Mouse (Mus musculus): ENCODE measurements at regions not wholly inside any gene's neighbourhood (a gene's known extent, or its start where the extent isn't known, plus 50 kb on each side); places are given as distances from the start of the nearest gene placed in this dataset.

DNA sequence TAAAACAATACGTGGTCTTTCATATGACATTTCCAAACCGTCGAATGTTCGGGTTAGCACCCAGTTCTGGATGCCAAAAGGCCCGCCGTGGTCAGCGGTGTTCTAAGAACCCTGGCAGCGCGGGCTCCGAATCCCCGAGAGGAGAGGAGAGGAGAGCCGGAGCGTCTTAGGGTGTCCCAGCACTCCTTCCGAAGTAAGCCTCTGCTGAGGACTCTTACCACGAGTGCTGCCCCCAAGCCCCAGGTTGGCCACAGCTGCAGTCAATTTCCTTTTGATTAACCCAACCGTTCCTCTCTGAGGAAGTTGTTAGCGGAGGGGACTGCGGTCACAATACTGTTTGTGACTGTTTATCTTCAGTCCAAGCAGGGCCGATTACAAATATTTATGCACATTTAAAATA, 190.1 kb downstream of the Tfap2c start:
- no peak overlapping the region for H3ac ChIP-seq (ENCODE audit: control insufficient read depth, insufficient read length, low read depth)
- no peak overlapping the region for H3K4me3 ChIP-seq (ENCODE audit: insufficient read depth, poor library complexity, severe bottlenecking)
- peaks cover 4% of the 10 kb centered on the region for H3K27me3 ChIP-seq (ENCODE audit: control insufficient read depth, insufficient read depth, insufficient read length)
- H3K79me3 ChIP-seq (ENCODE audit: low read depth) = no peaks in the 10 kb centered on the region
- TF ChIP-seq CTCF (IDR thresholded peaks at IDR 0.05; ENCODE audit: control insufficient read depth, insufficient read depth, insufficient read length) (no peak), MYOG (IDR thresholded peaks at IDR 0.05; ENCODE audit: control insufficient read depth, extremely low read depth, insufficient read length) (no peak), USF1 (IDR thresholded peaks at IDR 0.05; ENCODE audit: low read depth) (no peak)
- H3K36me3 ChIP-seq (ENCODE audit: control insufficient read depth, insufficient read depth) = no peaks in the 10 kb centered on the region
- no peaks in the 10 kb centered on the region for H3K79me2 ChIP-seq (ENCODE audit: control insufficient read depth, insufficient read depth)

DNA sequence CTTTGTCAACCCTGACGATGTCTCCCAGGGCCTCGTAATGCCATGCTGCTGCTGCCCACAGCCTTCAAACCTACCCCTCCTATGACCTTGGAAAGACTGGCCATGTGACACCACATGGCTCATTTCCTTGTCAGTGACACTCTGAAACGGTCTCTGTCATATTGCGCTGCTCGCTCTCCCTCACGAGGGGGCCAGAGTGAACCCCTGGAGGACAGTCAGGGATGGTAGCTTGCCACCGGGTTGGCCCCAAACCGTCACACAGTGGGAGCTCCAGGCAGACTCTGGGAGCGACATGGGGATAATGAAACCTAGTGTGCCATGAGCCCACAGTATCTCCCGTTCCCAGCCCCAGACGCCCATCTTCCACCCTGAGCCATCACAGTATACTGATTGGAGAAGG, 188.8 kb downstream of the Bmp7 start:
- Histone ChIP-seq H3ac (ENCODE audit: control insufficient read depth, insufficient read length, low read depth) (no peak overlapping the region), H3K79me2 (ENCODE audit: control insufficient read depth, insufficient read depth) (no peaks in the 10 kb centered on the region), H3K79me3 (ENCODE audit: low read depth) (no peaks in the 10 kb centered on the region), H3K4me3 (ENCODE audit: insufficient read depth, poor library complexity, severe bottlenecking) (no peak overlapping the region), H3K27me3 (ENCODE audit: control insufficient read depth, insufficient read depth, insufficient read length) (no peaks in the 10 kb centered on the region), H3K36me3 (ENCODE audit: control insufficient read depth, insufficient read depth) (no peaks in the 10 kb centered on the region)
- TF ChIP-seq FOSL1 (IDR thresholded peaks at IDR 0.05; ENCODE audit: insufficient read depth, low read length, poor library complexity, severe bottlenecking) (no peak), CEBPB (IDR thresholded peaks at IDR 0.05; ENCODE audit: low read depth) (no peak), MYOD1 (IDR thresholded peaks at IDR 0.05; ENCODE audit: control insufficient read depth, insufficient read length, low read depth) (no peak), CTCF (IDR thresholded peaks at IDR 0.05; ENCODE audit: control insufficient read depth, insufficient read depth, insufficient read length) (no peak), USF1 (IDR thresholded peaks at IDR 0.05; ENCODE audit: low read depth) (no peak), MYOG (IDR thresholded peaks at IDR 0.05; ENCODE audit: control insufficient read depth, extremely low read depth, insufficient read length) (no peak), MAX (IDR thresholded peaks at IDR 0.05) (no peak)

DNA sequence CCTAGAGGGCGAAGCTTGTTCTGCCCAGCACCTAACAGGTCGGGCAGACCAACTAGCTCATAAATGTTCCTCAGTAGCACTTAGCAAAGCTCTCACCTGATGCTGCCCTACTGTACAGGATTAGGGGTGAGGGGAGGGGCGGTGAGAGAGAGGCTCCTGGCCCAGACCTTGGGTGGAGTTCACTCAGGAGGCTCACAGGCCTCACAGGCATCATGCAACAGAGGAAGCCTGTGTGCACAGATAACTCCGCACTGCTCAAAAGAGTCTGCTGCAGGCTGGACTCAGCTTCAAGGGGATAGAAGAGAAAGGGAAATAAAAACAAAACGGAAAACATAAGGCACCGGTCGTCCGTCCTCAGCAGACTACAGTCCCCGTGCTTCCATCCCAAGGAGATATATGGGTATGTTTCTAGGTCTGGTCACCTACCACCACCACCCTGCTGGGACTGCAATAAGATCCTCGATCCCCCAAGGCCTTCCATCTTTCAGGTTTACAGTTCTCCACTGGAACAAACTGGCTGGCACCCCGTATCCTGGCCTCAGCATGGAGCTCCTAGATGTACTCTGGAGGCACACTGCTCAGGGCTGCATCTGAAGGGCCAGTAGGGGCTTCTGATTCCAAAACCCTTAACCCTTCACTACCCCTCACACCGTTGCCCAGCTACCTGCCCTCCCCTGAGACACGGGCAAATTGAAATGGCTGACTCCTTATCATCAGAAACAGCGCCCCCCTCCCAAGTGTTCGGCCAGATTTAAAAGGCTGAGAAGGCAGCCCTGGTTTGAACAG, 184.2 kb downstream of the Bmp7 start:
- Histone ChIP-seq H3K4me3 (ENCODE audit: insufficient read depth, poor library complexity, severe bottlenecking) (no peak overlapping the region), H3K36me3 (ENCODE audit: control insufficient read depth, insufficient read depth) (no peaks in the 10 kb centered on the region), H3K27me3 (ENCODE audit: control insufficient read depth, insufficient read depth, insufficient read length) (no peaks in the 10 kb centered on the region), H3K79me2 (ENCODE audit: control insufficient read depth, insufficient read depth) (no peaks in the 10 kb centered on the region), H3K79me3 (ENCODE audit: low read depth) (no peaks in the 10 kb centered on the region), H3ac (ENCODE audit: control insufficient read depth, insufficient read length, low read depth) (no peak overlapping the region)
- TF ChIP-seq CEBPB (IDR thresholded peaks at IDR 0.05; ENCODE audit: low read depth) = no peak
- TF ChIP-seq MAX (IDR thresholded peaks at IDR 0.05) = no peak
- TF ChIP-seq MYOG (IDR thresholded peaks at IDR 0.05; ENCODE audit: control insufficient read depth, extremely low read depth, insufficient read length) = no peak
- no peak for TF ChIP-seq FOSL1 (IDR thresholded peaks at IDR 0.05; ENCODE audit: insufficient read depth, low read length, poor library complexity, severe bottlenecking)
- TF ChIP-seq CTCF (IDR thresholded peaks at IDR 0.05; ENCODE audit: control insufficient read depth, insufficient read depth, insufficient read length) = no peak
- no peak for TF ChIP-seq MYOD1 (IDR thresholded peaks at IDR 0.05; ENCODE audit: control insufficient read depth, insufficient read length, low read depth)
- no peak for TF ChIP-seq USF1 (IDR thresholded peaks at IDR 0.05; ENCODE audit: low read depth)

DNA sequence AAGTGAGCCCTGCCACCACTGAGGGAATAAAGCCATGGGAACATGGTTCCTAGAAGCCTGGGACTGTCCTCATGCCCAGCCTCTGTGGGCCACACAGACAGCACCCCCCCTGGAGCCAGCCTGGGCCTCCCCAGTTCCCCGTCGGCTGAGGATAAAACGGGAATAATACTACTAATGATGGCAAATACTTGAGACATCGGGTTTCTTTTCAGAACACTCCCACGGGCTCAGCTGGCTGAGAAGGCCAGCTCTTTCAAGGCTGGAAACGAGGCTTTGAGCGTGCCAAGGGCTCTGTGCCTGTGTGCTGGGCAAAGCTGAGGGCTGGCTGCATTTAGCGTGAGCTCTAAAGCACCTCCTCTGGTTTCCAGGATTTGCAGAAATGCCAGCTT, 183.7 kb downstream of the Bmp7 start:
- no peaks in the 10 kb centered on the region for H3K27me3 ChIP-seq (ENCODE audit: control insufficient read depth, insufficient read depth, insufficient read length)
- H3K79me2 ChIP-seq (ENCODE audit: control insufficient read depth, insufficient read depth) = no peaks in the 10 kb centered on the region
- H3K36me3 ChIP-seq (ENCODE audit: control insufficient read depth, insufficient read depth) = no peaks in the 10 kb centered on the region
- TF ChIP-seq CTCF (IDR thresholded peaks at IDR 0.05; ENCODE audit: control insufficient read depth, insufficient read depth, insufficient read length) = no peak
- H3ac ChIP-seq (ENCODE audit: control insufficient read depth, insufficient read length, low read depth) = no peak overlapping the region
- no peak overlapping the region for H3K4me3 ChIP-seq (ENCODE audit: insufficient read depth, poor library complexity, severe bottlenecking)
- no peaks in the 10 kb centered on the region for H3K79me3 ChIP-seq (ENCODE audit: low read depth)

DNA sequence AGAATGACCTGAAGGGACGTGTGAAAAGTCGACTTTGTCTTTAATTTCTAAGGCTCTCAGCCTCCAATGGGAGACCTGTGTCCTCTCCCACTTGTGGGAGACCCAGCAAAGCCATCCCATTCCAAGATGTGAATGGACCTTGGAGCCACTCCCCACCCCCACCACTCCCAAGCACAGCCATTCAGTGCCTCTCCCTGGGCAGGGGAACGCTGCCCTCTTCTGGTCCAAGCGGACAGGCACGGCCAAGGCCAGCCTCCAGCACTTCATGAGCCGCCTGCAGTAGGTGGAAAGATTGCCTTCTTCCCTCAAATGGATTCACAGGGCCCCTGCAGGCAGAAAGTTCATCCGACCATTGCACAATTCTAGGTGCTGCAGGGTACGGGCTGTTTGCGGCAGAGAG, 181.6 kb downstream of the Bmp7 start:
- H3ac ChIP-seq (ENCODE audit: control insufficient read depth, insufficient read length, low read depth) = no peak overlapping the region
- TF ChIP-seq MYOG (IDR thresholded peaks at IDR 0.05; ENCODE audit: control insufficient read depth, extremely low read depth, insufficient read length) (no peak), CTCF (IDR thresholded peaks at IDR 0.05; ENCODE audit: control insufficient read depth, insufficient read depth, insufficient read length) (peak; percentile 33)
- H3K4me3 ChIP-seq (ENCODE audit: insufficient read depth, poor library complexity, severe bottlenecking) = no peak overlapping the region
- no peaks in the 10 kb centered on the region for H3K36me3 ChIP-seq (ENCODE audit: control insufficient read depth, insufficient read depth)
- no peaks in the 10 kb centered on the region for H3K27me3 ChIP-seq (ENCODE audit: control insufficient read depth, insufficient read depth, insufficient read length)
- no peaks in the 10 kb centered on the region for H3K79me3 ChIP-seq (ENCODE audit: low read depth)
- no peaks in the 10 kb centered on the region for H3K79me2 ChIP-seq (ENCODE audit: control insufficient read depth, insufficient read depth)

DNA sequence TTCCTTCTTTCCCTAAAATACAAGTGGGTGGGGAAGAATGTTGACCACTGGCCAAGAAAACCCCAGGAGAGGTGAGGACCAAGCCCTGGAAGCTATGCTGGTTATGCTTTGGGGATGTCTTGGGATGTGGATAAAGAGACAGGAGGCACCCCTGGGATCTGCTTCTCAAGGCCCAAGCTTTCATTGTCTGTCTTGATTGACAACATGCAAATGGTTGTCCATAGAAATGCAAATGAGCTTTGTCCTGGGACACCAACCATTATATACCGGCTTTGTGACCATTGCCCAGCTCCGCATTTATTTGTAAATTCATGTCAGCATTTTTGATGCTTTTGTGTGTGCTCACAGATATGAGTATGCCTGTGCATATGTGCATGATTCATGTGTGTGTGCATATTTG, 174.9 kb downstream of the Bmp7 start:
- no peak for TF ChIP-seq CTCF (IDR thresholded peaks at IDR 0.05; ENCODE audit: control insufficient read depth, insufficient read depth, insufficient read length)
- H3K27me3 ChIP-seq (ENCODE audit: control insufficient read depth, insufficient read depth, insufficient read length) = no peaks in the 10 kb centered on the region
- H3K36me3 ChIP-seq (ENCODE audit: control insufficient read depth, insufficient read depth) = no peaks in the 10 kb centered on the region
- H3ac ChIP-seq (ENCODE audit: control insufficient read depth, insufficient read length, low read depth) = no peak overlapping the region
- H3K79me3 ChIP-seq (ENCODE audit: low read depth) = no peaks in the 10 kb centered on the region
- no peak overlapping the region for H3K4me3 ChIP-seq (ENCODE audit: insufficient read depth, poor library complexity, severe bottlenecking)
- H3K79me2 ChIP-seq (ENCODE audit: control insufficient read depth, insufficient read depth) = no peaks in the 10 kb centered on the region

All from C2C12 (cell line).